In the genomic region with DNA sequence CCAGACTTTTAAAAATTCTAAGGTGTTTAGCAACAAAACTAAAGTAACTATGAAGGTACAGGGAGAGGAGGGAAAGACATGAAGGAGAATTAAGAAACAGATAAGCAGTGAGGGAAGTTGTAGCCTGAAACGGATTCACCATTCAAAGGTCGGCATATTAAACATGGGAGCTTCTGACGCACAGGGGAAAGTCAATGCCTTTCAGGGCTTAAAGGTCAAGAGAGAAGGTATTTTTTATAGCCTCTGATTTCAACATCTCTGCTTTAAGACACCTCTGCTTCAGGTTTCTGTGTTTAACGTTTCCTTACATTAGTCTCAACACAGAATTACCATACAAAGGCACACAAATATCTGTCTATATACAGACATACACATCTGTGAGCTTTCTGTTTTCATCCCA, we compare ENCODE assay signal across 31 mouse cellular contexts.
"Had no signal": no experiment of that assay in that cellular context is flagged by ENCODE, and none has a peak within 500 bp of the region (broad histone marks: within the 10 kb centered on the region; RNA-seq: fewer than 3 reads in every experiment).

No protein-coding gene starts in this region.

- H3K27me3 ChIP-seq: limb, embryonic 12.5 days; limb, embryonic 13.5 days; limb, embryonic 15.5 days; liver, embryonic 12.5 days; liver, embryonic 13.5 days; liver, embryonic 15.5 days; lung, embryonic 15.5 days; megakaryocyte, embryonic 14.5 days; midbrain, embryonic 12.5 days; midbrain, embryonic 13.5 days; midbrain, embryonic 15.5 days had no signal

- H3K4me3 ChIP-seq: limb, embryonic 10.5 days; limb, embryonic 12.5 days; limb, embryonic 13.5 days; limb, embryonic 15.5 days; liver, embryonic 12.5 days; liver, embryonic 13.5 days; liver, embryonic 15.5 days; lung, embryonic 15.5 days; megakaryocyte, embryonic 14.5 days; midbrain, embryonic 10.5 days; midbrain, embryonic 12.5 days; midbrain, embryonic 13.5 days; midbrain, embryonic 15.5 days; myocyte had no signal

- ATAC-seq: liver, embryonic 12.5 days; liver, postnatal 0 days; lung, postnatal 0 days; midbrain, embryonic 13.5 days; midbrain, embryonic 15.5 days; midbrain, embryonic 16.5 days had no signal

- H3K4me2 ChIP-seq: limb, embryonic 12.5 days; limb, embryonic 13.5 days; limb, embryonic 15.5 days; liver, embryonic 11.5 days; liver, embryonic 12.5 days; liver, embryonic 13.5 days; liver, embryonic 15.5 days; lung, embryonic 14.5 days; lung, embryonic 15.5 days; midbrain, embryonic 11.5 days; midbrain, embryonic 12.5 days; midbrain, embryonic 13.5 days; midbrain, embryonic 15.5 days had no signal

- H3K36me3 ChIP-seq: limb, embryonic 10.5 days; liver, embryonic 13.5 days; midbrain, embryonic 12.5 days; midbrain, embryonic 13.5 days; midbrain, embryonic 15.5 days had no signal

- H3K9me3 ChIP-seq: limb, embryonic 10.5 days; limb, embryonic 12.5 days; limb, embryonic 13.5 days; limb, embryonic 15.5 days; liver, embryonic 12.5 days; liver, embryonic 13.5 days; liver, embryonic 15.5 days; lung, embryonic 15.5 days; megakaryocyte, embryonic 14.5 days; midbrain, embryonic 10.5 days; midbrain, embryonic 12.5 days; midbrain, embryonic 13.5 days; midbrain, embryonic 15.5 days had no signal

- H3K9ac ChIP-seq: limb, embryonic 12.5 days; limb, embryonic 13.5 days; limb, embryonic 15.5 days; liver, embryonic 12.5 days; liver, embryonic 13.5 days; liver, embryonic 14.5 days; liver, embryonic 15.5 days; liver, postnatal 0 days; lung, embryonic 14.5 days; lung, embryonic 15.5 days; midbrain, embryonic 12.5 days; midbrain, embryonic 13.5 days; midbrain, embryonic 15.5 days had no signal

- DNase-seq: left cerebral cortex, postnatal 4 days; liver; liver, embryonic 13.5 days; liver, postnatal 0 days; lung, adult 18-20 months; lung, adult 2 months; lung, embryonic 14.5 days; lung, postnatal 10 days; lung, postnatal 14 days; lung, postnatal 36 days; lung, postnatal 4 days; midbrain, embryonic 14.5 days had no signal

- H3K27ac ChIP-seq: limb, embryonic 10.5 days; limb, embryonic 12.5 days; limb, embryonic 13.5 days; limb, embryonic 15.5 days; liver, embryonic 12.5 days; liver, embryonic 13.5 days; liver, embryonic 14.5 days; liver, embryonic 15.5 days; lung, embryonic 15.5 days; macrophage; midbrain, embryonic 10.5 days; midbrain, embryonic 12.5 days; midbrain, embryonic 13.5 days; midbrain, embryonic 15.5 days had no signal

- H3K4me1 ChIP-seq: limb, embryonic 10.5 days; limb, embryonic 12.5 days; limb, embryonic 13.5 days; limb, embryonic 15.5 days; liver, embryonic 12.5 days; liver, embryonic 13.5 days; liver, embryonic 15.5 days; lung, embryonic 15.5 days; midbrain, embryonic 10.5 days; midbrain, embryonic 12.5 days; midbrain, embryonic 13.5 days; midbrain, embryonic 15.5 days had no signal
